Mouse (Mus musculus): Measurements from ENCODE around the gene Adgra3.

- TF ChIP-seq MAX (IDR thresholded peaks at IDR 0.05; ENCODE audit: low read depth), result no peak
- no peak for TF ChIP-seq E2F4 (IDR thresholded peaks at IDR 0.05; ENCODE audit: insufficient read depth)
Observed at GRCm38 (mm10) chr5:50027561-50027960, 31.2 kb downstream of the Adgra3 start.
